Mouse (Mus musculus): ENCODE data around the gene Foxs1. TPM values are rescaled to one million over a fixed set of nuclear protein-coding genes. Genes with fewer than 3 reads are reported as not detected.

Gene Foxs1
- polyA plus RNA-seq, 1 experiment from 2014 or later, result 0.36 TPM

- Histone ChIP-seq H3K9me3 (no peaks in the 10 kb centered on the region), H3K4me1 (peaks cover 59% of the 10 kb centered on the region), H3K36me3 (no peaks in the 10 kb centered on the region), H3K27ac (peak overlapping the region; percentile 88), H3K27me3 (ENCODE audit: insufficient read depth, poor library complexity, severe bottlenecking) (peaks cover 22% of the 10 kb centered on the region), H3K4me3 (0 out of 2 replicates have a peak overlapping the region, but pooled peaks have one; percentile 3)
- DNase-seq (ENCODE audit: low spot score), result no peak
- 47% methylated on average over 14 of the region's 14 CpGs for WGBS
These were observed 25.7 kb downstream of the Foxs1 start for GRCm38 (mm10) chr2:152907114-152907943.

GRCm38 (mm10) chr2:152906274-152907037 lies 26.6 kb downstream of the Foxs1 start:
- 53% methylated on average over 9 of the region's 9 CpGs for WGBS
- H3K9me3 ChIP-seq, result no peaks in the 10 kb centered on the region
- no peaks in the 10 kb centered on the region for H3K36me3 ChIP-seq
- H3K4me3 ChIP-seq, result no peak overlapping the region
- peaks cover 13% of the 10 kb centered on the region for H3K27me3 ChIP-seq (ENCODE audit: insufficient read depth, poor library complexity, severe bottlenecking)
- DNase-seq (ENCODE audit: low spot score), result no peak
- H3K27ac ChIP-seq, result peak overlapping the region; percentile 88; the same call in 1 of the 2 replicates
- H3K4me1 ChIP-seq, result peaks cover 61% of the 10 kb centered on the region

GRCm38 (mm10) chr2:152905036-152905829 lies 27.8 kb downstream of the Foxs1 start:
- Histone ChIP-seq H3K27ac (peak overlapping the region; percentile 88), H3K9me3 (no peaks in the 10 kb centered on the region), H3K36me3 (no peaks in the 10 kb centered on the region), H3K4me1 (peaks cover 59% of the 10 kb centered on the region), H3K4me3 (peak overlapping the region; percentile 31), H3K27me3 (ENCODE audit: insufficient read depth, poor library complexity, severe bottlenecking) (peaks cover under 1% of the 10 kb centered on the region)
- DNase-seq (ENCODE audit: low spot score), result no peak
- 50% methylated on average over 11 of the region's 11 CpGs for WGBS

- H3K9me3 ChIP-seq, result no peaks in the 10 kb centered on the region
- H3K36me3 ChIP-seq, result peaks cover 7% of the 10 kb centered on the region; the same call in 1 of the 2 replicates
- H3K27me3 ChIP-seq (ENCODE audit: insufficient read depth, poor library complexity, severe bottlenecking), result no peaks in the 10 kb centered on the region
- H3K4me1 ChIP-seq, result peaks cover 59% of the 10 kb centered on the region
- H3K4me3 ChIP-seq, result no peak overlapping the region
- 59% methylated on average over 5 of the region's 5 CpGs for WGBS
- DNase-seq (ENCODE audit: low spot score), result no peak
- H3K27ac ChIP-seq, result peak overlapping the region; percentile 88
These were observed 28.8 kb downstream of the Foxs1 start for GRCm38 (mm10) chr2:152904127-152904643.

- no peak for DNase-seq (ENCODE audit: low spot score)
- H3K27ac ChIP-seq, result peak overlapping the region; percentile 88; the same call in 1 of the 2 replicates
- H3K36me3 ChIP-seq, result peaks cover 7% of the 10 kb centered on the region; the same call in 1 of the 2 replicates
- whole genome bisulfite sequencing, result 74% methylated on average over 4 of the region's 4 CpGs
- no peak overlapping the region for H3K4me3 ChIP-seq
- peaks cover 59% of the 10 kb centered on the region for H3K4me1 ChIP-seq
- H3K27me3 ChIP-seq (ENCODE audit: insufficient read depth, poor library complexity, severe bottlenecking), result no peaks in the 10 kb centered on the region
- no peaks in the 10 kb centered on the region for H3K9me3 ChIP-seq
These were observed 29.4 kb downstream of the Foxs1 start for GRCm38 (mm10) chr2:152903586-152903985.

GRCm38 (mm10) chr2:152902658-152903057 lies 30.4 kb downstream of the Foxs1 start:
- Histone ChIP-seq H3K36me3 (peaks cover 7% of the 10 kb centered on the region; the same call in 1 of the 2 replicates), H3K4me1 (peaks cover 57% of the 10 kb centered on the region), H3K9me3 (no peaks in the 10 kb centered on the region), H3K27ac (peak overlapping the region; percentile 65; the same call in 1 of the 2 replicates), H3K4me3 (no peak overlapping the region), H3K27me3 (ENCODE audit: insufficient read depth, poor library complexity, severe bottlenecking) (no peaks in the 10 kb centered on the region)
- 45% methylated on average over 3 of the region's 3 CpGs for WGBS
- no peak for DNase-seq (ENCODE audit: low spot score)

GRCm38 (mm10) chr2:152901296-152901695 lies 31.7 kb downstream of the Foxs1 start:
- H3K4me3 ChIP-seq, result no peak overlapping the region

GRCm38 (mm10) chr2:152899011-152899410 lies 34.0 kb downstream of the Foxs1 start:
- Histone ChIP-seq H3K27me3 (ENCODE audit: insufficient read depth, poor library complexity, severe bottlenecking) (no peaks in the 10 kb centered on the region), H3K4me1 (peaks cover 21% of the 10 kb centered on the region), H3K36me3 (peaks cover 29% of the 10 kb centered on the region), H3K9me3 (no peaks in the 10 kb centered on the region), H3K27ac (no peak overlapping the region), H3K4me3 (no peak overlapping the region)
- no peak for DNase-seq (ENCODE audit: low spot score)
- 78% methylated on average over 6 of the region's 6 CpGs for WGBS

More at GRCm38 (mm10) chr2:152901296-152901695, 31.7 kb downstream of the Foxs1 start:
- Histone ChIP-seq H3K27ac (no peak overlapping the region), H3K36me3 (peaks cover 7% of the 10 kb centered on the region), H3K27me3 (ENCODE audit: insufficient read depth, poor library complexity, severe bottlenecking) (no peaks in the 10 kb centered on the region), H3K4me1 (peaks cover 43% of the 10 kb centered on the region), H3K9me3 (no peaks in the 10 kb centered on the region)
- no peak for DNase-seq (ENCODE audit: low spot score)
- 89% methylated on average over 15 of the region's 15 CpGs for WGBS

- H3K4me3 ChIP-seq, result no peak overlapping the region
- H3K4me1 ChIP-seq, result peaks cover 8% of the 10 kb centered on the region; the same call in 1 of the 2 replicates
- WGBS, result 87% methylated on average over 3 of the region's 3 CpGs
- no peaks in the 10 kb centered on the region for H3K27me3 ChIP-seq (ENCODE audit: insufficient read depth, poor library complexity, severe bottlenecking)
- H3K36me3 ChIP-seq, result peaks cover 50% of the 10 kb centered on the region
- DNase-seq (ENCODE audit: low spot score), result no peak
- H3K27ac ChIP-seq, result no peak overlapping the region
- H3K9me3 ChIP-seq, result no peaks in the 10 kb centered on the region
These were observed 36.1 kb downstream of the Foxs1 start for GRCm38 (mm10) chr2:152896926-152897325.

- Histone ChIP-seq H3K36me3 (peaks cover 61% of the 10 kb centered on the region), H3K4me3 (no peak overlapping the region)
- 95% methylated on average over 9 of the region's 9 CpGs for WGBS
These were observed 37.2 kb downstream of the Foxs1 start for GRCm38 (mm10) chr2:152895834-152896233.

GRCm38 (mm10) chr2:152888774-152889173 lies 44.2 kb downstream of the Foxs1 start:
- WGBS, result 94% methylated on average over 5 of the region's 5 CpGs
- Histone ChIP-seq H3K4me3 (no peak overlapping the region), H3K9me3 (no peaks in the 10 kb centered on the region), H3K4me1 (no peaks in the 10 kb centered on the region), H3K36me3 (peaks cover 96% of the 10 kb centered on the region), H3K27me3 (ENCODE audit: insufficient read depth, poor library complexity, severe bottlenecking) (no peaks in the 10 kb centered on the region), H3K27ac (no peak overlapping the region)
- DNase-seq (ENCODE audit: low spot score), result no peak

More at GRCm38 (mm10) chr2:152895834-152896233, 37.2 kb downstream of the Foxs1 start:
- DNase-seq (ENCODE audit: low spot score), result no peak
- H3K9me3 ChIP-seq, result no peaks in the 10 kb centered on the region
- no peaks in the 10 kb centered on the region for H3K4me1 ChIP-seq
- no peaks in the 10 kb centered on the region for H3K27me3 ChIP-seq (ENCODE audit: insufficient read depth, poor library complexity, severe bottlenecking)
- no peak overlapping the region for H3K27ac ChIP-seq

- DNase-seq (ENCODE audit: low spot score), result no peak
- 84% methylated on average over 3 of the region's 3 CpGs for WGBS
- Histone ChIP-seq H3K27ac (no peak overlapping the region), H3K27me3 (ENCODE audit: insufficient read depth, poor library complexity, severe bottlenecking) (no peaks in the 10 kb centered on the region), H3K4me1 (no peaks in the 10 kb centered on the region), H3K36me3 (peaks cover 94% of the 10 kb centered on the region), H3K9me3 (no peaks in the 10 kb centered on the region), H3K4me3 (no peak overlapping the region)
These were observed 45.8 kb downstream of the Foxs1 start for GRCm38 (mm10) chr2:152887230-152887629.
